Mouse (Mus musculus) lung, postnatal 25 days (tissue): ENCODE data around the gene Adipor2.
"Not testable (repeated sequence)": the region's sequence is repeated elsewhere in the genome, so short reads cannot be mapped to it uniquely, and the experiment has no call there.

ENCODE experiments used
- DNase-seq: peaks from one replicate; pipeline ENCODE4 v3.0.0; 2022; ENCODE audit warnings: low spot score

Adipor2 gene

DNA sequence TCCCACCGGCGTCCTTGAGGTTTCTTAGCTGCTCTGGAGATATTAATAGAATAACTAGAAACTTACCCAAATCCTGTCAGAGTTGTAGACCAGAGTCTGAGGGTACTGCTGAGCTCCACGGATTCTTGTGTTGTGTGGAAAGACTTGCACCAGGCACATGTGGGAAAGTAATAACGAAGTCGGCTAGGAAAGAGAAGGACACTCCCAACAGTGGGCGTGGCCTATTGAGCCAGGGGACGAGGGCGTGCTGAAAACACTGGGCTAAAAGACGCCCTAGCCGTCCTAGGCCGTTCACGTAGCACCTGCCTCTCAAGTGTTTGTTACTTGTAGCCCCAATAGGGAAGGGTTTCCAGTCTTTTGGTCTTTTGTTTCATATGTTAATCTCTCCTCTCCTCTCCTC lies at the start of gene Adipor2:
Adipor2 (minus strand) TSS at position 351 of the 400 bp plus-strand sequence.
- peak; percentile 84 for DNase-seq

- no peak for DNase-seq
Observed at GRCm38 (mm10) chr6:119466161-119466560, 48.7 kb upstream of the Adipor2 start.

DNA sequence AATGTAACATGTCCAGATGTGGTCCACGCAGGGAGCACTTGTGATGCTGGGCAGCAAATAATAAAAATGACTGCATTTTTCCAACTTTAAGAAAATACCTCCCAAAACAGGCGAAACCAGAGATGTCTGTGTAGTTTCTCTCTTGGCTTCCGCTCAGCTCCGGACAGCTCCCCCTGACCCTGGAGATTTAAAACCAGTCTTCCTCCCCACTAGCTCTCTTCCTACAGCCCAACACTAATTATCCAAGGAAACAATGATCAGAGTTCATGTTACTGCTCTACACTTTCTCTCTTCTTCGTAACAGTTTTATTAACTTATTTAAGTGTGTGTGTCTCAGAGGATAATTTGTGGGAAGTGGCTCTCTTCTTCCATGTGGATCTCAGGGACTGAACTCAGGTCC lies 42.9 kb upstream of the Adipor2 start:
- DNase-seq = no peak

DNA sequence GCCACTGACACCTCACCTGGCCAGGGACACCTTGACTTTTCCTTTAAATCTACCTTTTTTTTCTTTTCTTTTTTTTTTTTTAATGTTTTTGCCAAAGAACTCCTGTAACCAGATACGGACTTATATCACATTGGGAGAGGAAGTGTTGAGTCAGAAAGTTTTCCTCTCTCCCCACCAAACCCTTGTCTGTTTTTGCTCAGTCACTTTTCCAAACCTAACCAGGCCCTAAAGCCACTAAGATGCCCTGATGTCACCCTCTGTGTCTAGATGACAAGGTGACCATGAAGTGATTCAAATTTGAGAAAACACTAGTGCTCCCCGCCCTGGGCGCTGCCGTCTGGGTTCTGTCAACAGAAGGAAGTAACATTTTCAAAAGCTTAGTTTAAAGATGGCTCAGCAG lies 41.5 kb upstream of the Adipor2 start:
- DNase-seq = no peak

DNA sequence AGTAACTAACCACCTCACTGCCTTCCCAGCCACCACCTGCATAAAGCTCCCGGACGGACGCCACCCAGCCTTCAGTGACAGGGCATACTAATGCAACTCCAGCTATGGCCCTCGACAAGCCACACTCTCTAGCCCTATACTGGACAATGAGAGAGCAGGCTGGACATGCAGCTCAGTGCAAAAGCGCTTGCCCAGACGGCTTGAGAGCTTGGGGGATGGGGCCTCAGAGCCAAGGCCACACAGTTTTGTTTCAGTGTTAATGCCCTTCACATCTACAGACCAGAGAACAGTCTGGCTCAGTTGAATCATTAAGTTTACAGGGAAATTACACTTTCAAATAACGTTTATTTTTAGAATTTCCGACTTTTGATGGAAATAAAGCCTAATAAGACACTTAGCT lies 40.7 kb upstream of the Adipor2 start:
- no peak for DNase-seq

DNA sequence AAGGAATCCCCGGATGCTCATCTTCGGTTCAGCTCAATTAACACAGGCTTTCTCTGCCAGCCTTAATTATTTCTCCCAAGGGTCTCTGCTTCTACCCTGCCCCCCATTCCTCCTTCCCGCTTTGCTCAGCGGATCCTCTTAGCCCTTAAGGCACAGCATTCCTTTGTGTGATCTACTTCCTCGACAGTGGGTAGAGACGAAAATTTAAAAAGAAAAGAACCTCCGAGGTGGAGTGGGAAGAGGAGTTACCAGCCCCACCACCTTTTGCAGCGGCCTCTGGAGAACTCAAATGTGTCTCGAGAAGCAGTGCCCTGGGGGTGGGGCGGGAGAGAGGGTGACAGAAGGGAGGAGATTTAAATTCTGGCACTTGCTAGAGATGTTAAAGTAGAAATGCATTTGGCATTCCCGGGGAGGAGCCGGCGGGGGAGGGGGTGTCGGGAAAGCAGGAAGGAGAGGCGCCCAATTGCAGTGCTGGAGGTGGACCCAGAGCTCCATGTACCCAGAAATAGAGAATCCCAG lies 34.5 kb upstream of the Adipor2 start:
- peak; percentile 46 for DNase-seq

DNA sequence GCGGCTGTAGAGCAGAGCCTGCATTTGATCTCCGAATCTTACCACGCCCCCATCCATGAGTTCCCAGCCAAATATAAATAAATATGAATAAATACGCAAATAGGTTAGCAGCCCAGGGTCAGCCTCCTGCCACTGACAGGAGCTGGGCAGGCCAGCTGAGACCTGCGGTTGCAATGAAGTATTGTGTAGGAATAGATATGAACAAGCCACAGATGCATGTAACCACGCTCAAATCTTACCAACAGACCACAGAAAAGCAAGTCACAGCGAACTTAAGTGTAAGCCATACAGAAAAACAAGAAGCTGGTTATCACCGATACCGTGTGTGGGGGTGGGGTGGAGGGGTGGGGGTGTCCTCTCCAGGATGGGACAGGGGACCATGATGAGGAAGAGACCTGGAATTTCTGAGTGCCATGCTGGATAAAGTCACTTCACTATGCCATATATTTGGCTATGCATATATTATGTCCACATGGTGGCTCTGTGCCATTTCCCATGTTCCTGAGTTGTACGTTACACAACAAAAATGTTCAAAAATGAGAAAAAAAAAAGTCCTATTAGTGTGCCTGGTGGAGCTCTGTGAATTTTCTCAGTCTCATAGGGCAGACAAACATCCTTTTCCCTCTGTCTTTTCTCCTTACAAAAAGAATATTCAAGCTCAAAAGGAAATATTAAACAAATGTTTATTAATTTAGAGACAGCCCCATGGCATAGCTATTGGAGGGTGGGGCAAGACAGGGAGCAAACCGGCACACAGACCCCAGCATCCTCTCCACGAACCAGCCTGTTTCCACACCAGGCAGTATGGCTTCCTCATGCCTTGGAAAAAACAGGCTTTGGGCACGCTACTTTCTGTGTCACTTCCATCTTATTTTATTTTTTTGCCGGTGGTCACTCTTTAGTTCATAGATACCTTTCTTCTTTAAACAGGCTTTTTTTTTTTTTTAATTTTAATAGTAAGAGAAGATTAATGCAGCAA lies 33.8 kb upstream of the Adipor2 start:
- no peak for DNase-seq

DNA sequence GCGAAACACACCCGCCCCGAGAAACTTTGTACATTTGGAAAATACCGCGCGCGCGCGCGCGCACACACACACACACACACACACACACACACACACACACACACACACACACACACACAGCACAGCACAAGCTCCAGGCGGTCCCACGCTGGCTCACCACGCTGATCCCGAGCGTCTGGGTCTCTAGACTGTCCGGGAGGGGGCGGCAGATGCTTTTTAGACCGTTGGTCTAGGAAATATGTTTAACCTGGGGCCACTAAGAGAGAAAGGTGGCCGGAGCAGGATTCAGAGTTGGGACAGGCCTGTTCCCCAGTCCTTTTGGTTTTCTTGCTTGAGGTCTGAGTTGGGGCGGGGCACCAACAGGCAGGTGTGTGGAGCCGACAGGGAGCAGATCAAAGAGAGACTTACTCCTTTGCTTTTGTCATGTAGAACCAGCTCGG lies 31.6 kb upstream of the Adipor2 start:
- peak; percentile 60 for DNase-seq

GRCm38 (mm10) chr6:119448321-119449059 lies 31.0 kb upstream of the Adipor2 start:
- DNase-seq = no peak

- DNase-seq = no peak
Observed at GRCm38 (mm10) chr6:119445671-119446607, 28.4 kb upstream of the Adipor2 start.

GRCm38 (mm10) chr6:119443742-119444645 lies 26.5 kb upstream of the Adipor2 start:
- DNase-seq = peak; percentile 86

GRCm38 (mm10) chr6:119442729-119443128 lies 25.2 kb upstream of the Adipor2 start:
- DNase-seq = not testable (repeated sequence)

DNA sequence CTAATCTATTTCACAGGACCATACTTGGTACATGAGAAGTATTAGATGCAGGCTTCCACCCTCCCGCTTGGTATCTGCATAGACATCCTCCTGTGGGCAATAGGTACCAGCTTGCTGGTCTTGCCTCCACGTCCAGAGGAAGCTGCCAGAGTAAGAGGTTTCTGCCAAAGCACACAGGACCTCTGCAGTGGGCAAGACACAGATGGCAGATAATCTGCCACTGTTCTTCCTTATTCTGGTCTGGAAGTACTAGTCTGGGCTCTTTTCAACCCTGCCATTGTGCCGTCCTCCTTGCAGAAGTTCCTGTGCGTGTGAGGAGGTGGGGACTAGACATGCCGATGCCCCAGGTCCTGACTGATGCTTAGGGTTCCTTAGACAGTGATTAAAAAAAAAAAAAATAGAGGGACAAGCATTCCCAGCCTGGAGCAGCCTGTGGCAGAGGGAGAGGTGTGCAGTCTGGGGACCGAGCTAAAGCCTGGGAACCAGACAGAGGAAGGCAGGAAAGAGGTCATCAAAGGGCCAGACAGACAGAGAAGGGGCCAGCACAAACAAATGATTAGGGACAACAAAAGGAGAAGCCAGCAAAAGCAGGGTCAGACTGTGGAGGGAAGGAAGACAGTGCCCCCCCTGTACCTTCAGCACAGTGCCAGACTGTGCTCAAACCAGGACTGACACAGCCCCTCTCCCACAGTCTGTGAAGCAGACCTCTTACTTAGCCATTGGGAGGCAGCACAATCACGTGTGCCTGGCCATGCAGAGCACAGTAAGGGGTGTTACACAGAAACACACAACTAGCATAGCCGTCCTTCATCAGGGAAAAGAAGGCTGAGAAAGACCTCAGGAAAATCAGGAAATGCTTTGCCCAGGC lies 20.6 kb upstream of the Adipor2 start:
- DNase-seq = no peak

- no peak for DNase-seq
Observed at GRCm38 (mm10) chr6:119434394-119434793, 16.9 kb upstream of the Adipor2 start.

GRCm38 (mm10) chr6:119431751-119432324 lies 14.3 kb upstream of the Adipor2 start:
- peak; percentile 61 for DNase-seq

- DNase-seq = peak; percentile 87
Observed at GRCm38 (mm10) chr6:119430508-119430907, 13.0 kb upstream of the Adipor2 start.

DNA sequence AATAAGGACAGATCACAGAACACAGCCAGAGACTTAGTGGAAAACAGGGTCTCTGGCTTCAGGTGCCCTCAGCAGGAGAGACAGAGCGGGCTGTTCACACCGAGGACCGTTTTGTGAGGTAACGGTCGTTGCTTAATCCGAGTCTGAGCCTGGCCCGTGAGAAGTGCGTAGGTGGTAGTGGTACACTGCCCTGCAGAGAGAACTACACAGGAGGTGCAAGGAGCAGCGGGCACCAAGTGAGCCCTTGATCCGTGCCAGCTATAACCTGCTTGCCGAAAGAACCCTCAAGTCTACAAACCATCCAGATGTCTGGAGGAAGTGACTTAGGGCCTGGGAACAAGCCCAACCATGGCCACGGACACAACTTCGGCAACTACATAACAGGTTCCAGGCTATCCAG lies 11.8 kb upstream of the Adipor2 start:
- DNase-seq = no peak

GRCm38 (mm10) chr6:119428611-119429010 lies 11.1 kb upstream of the Adipor2 start:
- DNase-seq = peak; percentile 43

DNA sequence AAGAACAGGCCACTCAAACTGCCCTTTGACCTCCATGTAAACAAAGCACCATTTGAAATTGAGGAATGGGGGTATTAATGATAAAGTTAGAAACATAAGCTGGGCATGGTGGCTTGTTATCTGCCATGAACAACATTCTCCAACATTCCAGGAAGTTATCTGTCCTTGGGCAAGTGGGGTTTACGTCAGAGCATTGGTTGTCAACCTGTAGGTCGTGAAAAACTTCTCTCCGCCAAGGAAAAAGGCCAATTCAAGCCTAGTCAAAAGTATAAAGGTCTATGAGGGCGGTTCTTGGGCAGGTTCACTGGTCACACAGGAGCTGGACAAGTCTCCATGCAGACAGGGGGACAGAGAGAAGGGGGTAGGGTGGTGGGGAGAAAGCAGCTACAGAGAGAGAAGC lies 3.5 kb upstream of the Adipor2 start:
- DNase-seq = no peak
